Mouse (Mus musculus) hindbrain, embryonic 12.5 days (tissue): ENCODE results near the gene Tnfaip2. TPM values are rescaled to one million over a fixed set of nuclear protein-coding genes. Genes with fewer than 3 reads are reported as not detected.

Experiments used
- ATAC-seq: fragments of 200-750 bp; cut with Nextera tagmentation; 2 replicates; pipeline ENCODE4 v1.8.0; 2017; ENCODE audit warnings: moderate TSS enrichment; ENCODE audit not compliant: low FRiP score
- H3K27ac ChIP-seq: fragments of 300-500 bp; sonication (generic); 2 replicates; pipeline ENCODE4 v1.5.1; 2016; ENCODE audit warnings: mild to moderate bottlenecking
- H3K27me3 ChIP-seq: fragments of 300-500 bp; sonication (generic); 2 replicates; pipeline ENCODE4 v1.6.1; 2016; ENCODE audit warnings: mild to moderate bottlenecking
- H3K36me3 ChIP-seq: fragments of 300-500 bp; sonication (generic); 2 replicates; pipeline ENCODE4 v1.6.1; 2016; ENCODE audit warnings: mild to moderate bottlenecking
- H3K4me1 ChIP-seq: fragments of 300-500 bp; sonication (generic); 2 replicates; pipeline ENCODE4 v1.6.1; 2016
- H3K4me2 ChIP-seq: fragments of 300-500 bp; sonication (generic); replicated peaks from 2 replicates; pipeline ENCODE4 v1.6.1; 2016; ENCODE audit warnings: mild to moderate bottlenecking
- H3K4me3 ChIP-seq: fragments of 300-500 bp; sonication (generic); 2 replicates; pipeline ENCODE4 v1.5.1; 2016; ENCODE audit warnings: mild to moderate bottlenecking
- H3K9ac ChIP-seq: fragments of 300-500 bp; sonication (generic); 2 replicates; pipeline ENCODE4 v1.6.1; 2016; ENCODE audit warnings: mild to moderate bottlenecking, moderate library complexity
- H3K9me3 ChIP-seq: fragments of 300-500 bp; sonication (generic); replicated peaks from 2 replicates; pipeline ENCODE4 v1.6.1; 2016; ENCODE audit warnings: mild to moderate bottlenecking
- WGBS: fragments of 180-500 bp; shearing (Covaris S2); methylation state at CpG from one replicate; pipeline ENCODE4 v1.1.7; 2016; 5-methylcytosine and 5-hydroxymethylcytosine counted together
- polyA plus RNA-seq: library from polyadenylated mRNA; unstranded; fragments of >200 nt; fragmentation: Nextera tagmentation; extraction: Ambion mirVana; gene quantifications from 2 replicates; pipeline ENCODE4 v1.2.1, GENCODE M21; 2016

The Tnfaip2 gene
- 3.7 and 4.1 TPM in 2 replicates for polyA plus RNA-seq

- Histone ChIP-seq H3K27ac (no peak within 1 kb of the TSS), H3K27me3 (peaks cover 88% of the 10 kb centered on the region), H3K4me2 (peak within 1 kb of the TSS; percentile 62), H3K9ac (peak within 1 kb of the TSS; percentile 32), H3K9me3 (no peaks in the 10 kb centered on the region), H3K36me3 (no peaks in the 10 kb centered on the region), H3K4me1 (peaks cover 28% of the 10 kb centered on the region), H3K4me3 (peak within 1 kb of the TSS; percentile 37)
- peak; percentile 74 for ATAC-seq
- WGBS: under 1% methylated on average over 48 of the region's 48 CpGs
Measured at GRCm38 (mm10) chr12:111442309-111443010, at the start of gene Tnfaip2. Tnfaip2 (plus strand) TSS chr12:111442469.

GRCm38 (mm10) chr12:111394008-111394407 is 48.3 kb upstream of the Tnfaip2 start:
- H3K4me2 ChIP-seq: no peak overlapping the region
- H3K4me1 ChIP-seq: no peaks in the 10 kb centered on the region
- no peak for ATAC-seq
- H3K4me3 ChIP-seq: no peak overlapping the region
- H3K27me3 ChIP-seq: peaks cover 6% of the 10 kb centered on the region
- H3K27ac ChIP-seq: no peak overlapping the region
- H3K36me3 ChIP-seq: no peaks in the 10 kb centered on the region
- 86% methylated on average over 6 of the region's 6 CpGs for WGBS
- no peak overlapping the region for H3K9ac ChIP-seq
- no peaks in the 10 kb centered on the region for H3K9me3 ChIP-seq

GRCm38 (mm10) chr12:111396997-111397396 is 45.3 kb upstream of the Tnfaip2 start:
- Histone ChIP-seq H3K9me3 (no peaks in the 10 kb centered on the region), H3K27me3 (peaks cover 8% of the 10 kb centered on the region), H3K27ac (no peak overlapping the region), H3K9ac (no peak overlapping the region), H3K4me1 (no peaks in the 10 kb centered on the region), H3K36me3 (no peaks in the 10 kb centered on the region), H3K4me2 (no peak overlapping the region), H3K4me3 (no peak overlapping the region)
- no peak for ATAC-seq
- WGBS: 77% methylated on average over 5 of the region's 5 CpGs

- Histone ChIP-seq H3K36me3 (no peaks in the 10 kb centered on the region), H3K4me1 (peaks cover 2% of the 10 kb centered on the region; the same call in 1 of the 2 replicates), H3K4me2 (no peak overlapping the region), H3K27ac (no peak overlapping the region), H3K4me3 (no peak overlapping the region), H3K27me3 (peaks cover 25% of the 10 kb centered on the region), H3K9me3 (no peaks in the 10 kb centered on the region), H3K9ac (0 out of 2 replicates have a peak overlapping the region, but pooled peaks have one; percentile 36)
- WGBS: 21% methylated on average over 15 of the region's 15 CpGs
- 0 out of 2 replicates have a peak, but pooled peaks have one; percentile 32 for ATAC-seq
Measured at GRCm38 (mm10) chr12:111401454-111402184, 40.6 kb upstream of the Tnfaip2 start.

GRCm38 (mm10) chr12:111404880-111405279 is 37.4 kb upstream of the Tnfaip2 start:
- WGBS: 57% methylated on average over 10 of the region's 10 CpGs
- Histone ChIP-seq H3K4me1 (peaks cover 12% of the 10 kb centered on the region; the same call in 1 of the 2 replicates), H3K27ac (no peak overlapping the region), H3K36me3 (no peaks in the 10 kb centered on the region), H3K4me2 (no peak overlapping the region), H3K9me3 (no peaks in the 10 kb centered on the region), H3K9ac (no peak overlapping the region), H3K27me3 (peaks cover 47% of the 10 kb centered on the region), H3K4me3 (no peak overlapping the region)
- ATAC-seq: no peak

GRCm38 (mm10) chr12:111406622-111407021 is 35.6 kb upstream of the Tnfaip2 start, which contains the start of gene Lbhd2:
Lbhd2 (plus strand) TSS chr12:111406809.
- Histone ChIP-seq H3K27me3 (peaks cover 52% of the 10 kb centered on the region), H3K9ac (0 out of 2 replicates have a peak within 1 kb of the TSS, but pooled peaks have one; percentile 13), H3K9me3 (no peaks in the 10 kb centered on the region), H3K4me1 (peaks cover 14% of the 10 kb centered on the region; the same call in 1 of the 2 replicates), H3K27ac (no peak within 1 kb of the TSS), H3K4me2 (peak within 1 kb of the TSS; percentile 38), H3K4me3 (peak within 1 kb of the TSS; percentile 14; the same call in 1 of the 2 replicates), H3K36me3 (no peaks in the 10 kb centered on the region)
- ATAC-seq: no peak
- 2% methylated on average over 23 of the region's 24 CpGs for WGBS

GRCm38 (mm10) chr12:111409583-111409982 is 32.7 kb upstream of the Tnfaip2 start:
- 15% methylated on average over 5 of the region's 5 CpGs for WGBS
- H3K27me3 ChIP-seq: peaks cover 53% of the 10 kb centered on the region

GRCm38 (mm10) chr12:111411631-111412355 is 30.5 kb upstream of the Tnfaip2 start:
- 77% methylated on average over 8 of the region's 8 CpGs for WGBS
- H3K27ac ChIP-seq: no peak overlapping the region
- no peaks in the 10 kb centered on the region for H3K9me3 ChIP-seq
- no peak overlapping the region for H3K4me3 ChIP-seq
- peaks cover 23% of the 10 kb centered on the region for H3K4me1 ChIP-seq
- H3K9ac ChIP-seq: no peak overlapping the region
- no peak overlapping the region for H3K4me2 ChIP-seq
- H3K27me3 ChIP-seq: peaks cover 41% of the 10 kb centered on the region
- H3K36me3 ChIP-seq: no peaks in the 10 kb centered on the region
- no peak for ATAC-seq

More at GRCm38 (mm10) chr12:111409583-111409982, 32.7 kb upstream of the Tnfaip2 start:
- Histone ChIP-seq H3K4me2 (no peak overlapping the region), H3K4me1 (peaks cover 23% of the 10 kb centered on the region), H3K4me3 (no peak overlapping the region), H3K36me3 (no peaks in the 10 kb centered on the region), H3K9ac (no peak overlapping the region), H3K9me3 (no peaks in the 10 kb centered on the region), H3K27ac (no peak overlapping the region)
- ATAC-seq: no peak

- peak overlapping the region; percentile 60 for H3K9ac ChIP-seq
- H3K4me2 ChIP-seq: peak overlapping the region; percentile 50
- no peaks in the 10 kb centered on the region for H3K36me3 ChIP-seq
- H3K4me3 ChIP-seq: peak overlapping the region; percentile 32
- H3K9me3 ChIP-seq: no peaks in the 10 kb centered on the region
- WGBS: 22% methylated on average over 12 of the region's 12 CpGs
- peaks cover 37% of the 10 kb centered on the region for H3K27me3 ChIP-seq
- no peak; the same call in 1 of the 2 replicates for ATAC-seq
- peaks cover 31% of the 10 kb centered on the region for H3K4me1 ChIP-seq
- H3K27ac ChIP-seq: no peak overlapping the region; the same call in 1 of the 2 replicates
Measured at GRCm38 (mm10) chr12:111412581-111413284, 29.5 kb upstream of the Tnfaip2 start.

- Histone ChIP-seq H3K27ac (no peak overlapping the region; the same call in 1 of the 2 replicates), H3K4me1 (peaks cover 33% of the 10 kb centered on the region), H3K4me2 (peak overlapping the region; percentile 50), H3K9me3 (no peaks in the 10 kb centered on the region), H3K4me3 (peak overlapping the region; percentile 32), H3K27me3 (peaks cover 33% of the 10 kb centered on the region), H3K9ac (peak overlapping the region; percentile 60), H3K36me3 (no peaks in the 10 kb centered on the region)
- WGBS: 2% methylated on average over 21 of the region's 21 CpGs
- ATAC-seq: peak; percentile 81
Measured at GRCm38 (mm10) chr12:111413300-111413699, 29.0 kb upstream of the Tnfaip2 start.
